Mouse (Mus musculus) hindbrain, embryonic 12.5 days (tissue): ENCODE data around the gene Ccnd3. TPM values are rescaled to one million over a fixed set of nuclear protein-coding genes. Genes with fewer than 3 reads are reported as not detected.
"Not testable (repeated sequence)": the region's sequence is repeated elsewhere in the genome, so short reads cannot be mapped to it uniquely, and the experiment has no call there.

ENCODE experiments used
- ATAC-seq: fragments of 200-750 bp; cut with Nextera tagmentation; 2 replicates; pipeline ENCODE4 v1.8.0; 2017; ENCODE audit warnings: moderate TSS enrichment; ENCODE audit not compliant: low FRiP score
- H3K27ac ChIP-seq: fragments of 300-500 bp; sonication (generic); 2 replicates; pipeline ENCODE4 v1.5.1; 2016; ENCODE audit warnings: mild to moderate bottlenecking
- H3K27me3 ChIP-seq: fragments of 300-500 bp; sonication (generic); 2 replicates; pipeline ENCODE4 v1.6.1; 2016; ENCODE audit warnings: mild to moderate bottlenecking
- H3K36me3 ChIP-seq: fragments of 300-500 bp; sonication (generic); 2 replicates; pipeline ENCODE4 v1.6.1; 2016; ENCODE audit warnings: mild to moderate bottlenecking
- H3K4me1 ChIP-seq: fragments of 300-500 bp; sonication (generic); 2 replicates; pipeline ENCODE4 v1.6.1; 2016
- H3K4me2 ChIP-seq: fragments of 300-500 bp; sonication (generic); replicated peaks from 2 replicates; pipeline ENCODE4 v1.6.1; 2016; ENCODE audit warnings: mild to moderate bottlenecking
- H3K4me3 ChIP-seq: fragments of 300-500 bp; sonication (generic); 2 replicates; pipeline ENCODE4 v1.5.1; 2016; ENCODE audit warnings: mild to moderate bottlenecking
- H3K9ac ChIP-seq: fragments of 300-500 bp; sonication (generic); 2 replicates; pipeline ENCODE4 v1.6.1; 2016; ENCODE audit warnings: mild to moderate bottlenecking, moderate library complexity
- H3K9me3 ChIP-seq: fragments of 300-500 bp; sonication (generic); replicated peaks from 2 replicates; pipeline ENCODE4 v1.6.1; 2016; ENCODE audit warnings: mild to moderate bottlenecking
- WGBS: fragments of 180-500 bp; shearing (Covaris S2); methylation state at CpG from one replicate; pipeline ENCODE4 v1.1.7; 2016; 5-methylcytosine and 5-hydroxymethylcytosine counted together
- polyA plus RNA-seq: library from polyadenylated mRNA; unstranded; fragments of >200 nt; fragmentation: Nextera tagmentation; extraction: Ambion mirVana; gene quantifications from 2 replicates; pipeline ENCODE4 v1.2.1, GENCODE M21; 2016

The Ccnd3 gene
- polyA plus RNA-seq, 1 experiment from 2014 or later, result 177 TPM

DNA sequence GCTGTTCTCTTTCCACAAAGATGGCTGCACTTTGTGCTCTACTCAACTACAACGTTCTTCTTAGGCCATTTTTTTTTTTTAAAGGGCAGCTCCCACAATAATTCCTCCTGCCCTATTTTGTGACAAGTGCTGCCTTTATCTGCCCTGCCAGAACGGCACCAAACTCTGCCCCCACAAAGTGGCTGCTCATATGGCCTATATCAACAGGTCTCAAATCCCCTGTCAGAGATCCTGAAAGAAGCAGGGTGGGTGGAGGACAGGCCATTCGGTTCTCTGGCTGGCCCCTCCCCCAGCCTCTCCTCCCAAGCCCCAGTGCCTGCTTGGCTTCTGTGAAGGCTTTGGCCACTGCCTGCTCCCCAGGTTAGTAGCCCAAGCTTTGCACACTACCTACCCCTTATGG is 19.9 kb upstream of the Ccnd3 start:
- no peak for ATAC-seq
- Histone ChIP-seq H3K27ac (peak overlapping the region; percentile 30), H3K9me3 (no peaks in the 10 kb centered on the region), H3K9ac (no peak overlapping the region), H3K4me1 (peaks cover 14% of the 10 kb centered on the region), H3K4me3 (no peak overlapping the region), H3K36me3 (peaks cover 21% of the 10 kb centered on the region), H3K4me2 (no peak overlapping the region), H3K27me3 (no peaks in the 10 kb centered on the region)
- 14% methylated on average over 3 of the region's 3 CpGs for WGBS

DNA sequence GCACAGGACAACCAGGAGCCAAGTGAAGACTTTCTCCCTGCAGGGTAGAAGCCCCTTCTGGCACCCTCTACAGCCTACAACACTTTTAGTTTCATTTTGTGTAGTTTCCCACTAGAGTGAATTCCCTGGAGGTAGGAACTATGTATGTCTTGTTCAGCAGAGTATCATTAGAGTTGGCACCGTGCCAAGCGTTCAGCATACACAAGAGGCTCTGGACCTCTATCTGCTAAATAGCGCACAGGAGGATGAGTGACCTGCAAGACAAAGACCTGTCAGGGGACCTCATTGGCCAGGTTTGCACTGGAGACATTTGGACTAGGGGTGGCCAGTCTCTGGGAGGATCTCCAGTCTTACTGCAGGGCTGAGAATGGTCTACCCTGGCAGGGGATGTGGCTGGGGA is 19.1 kb upstream of the Ccnd3 start:
- no peak; the same call in 1 of the 2 replicates for ATAC-seq
- WGBS, result 84% methylated on average over 3 of the region's 3 CpGs
- H3K36me3 ChIP-seq, result peaks cover 29% of the 10 kb centered on the region
- no peak overlapping the region for H3K4me3 ChIP-seq
- H3K4me2 ChIP-seq, result no peak overlapping the region
- no peaks in the 10 kb centered on the region for H3K27me3 ChIP-seq
- peaks cover 14% of the 10 kb centered on the region for H3K4me1 ChIP-seq
- no peaks in the 10 kb centered on the region for H3K9me3 ChIP-seq
- peak overlapping the region; percentile 30; the same call in 1 of the 2 replicates for H3K27ac ChIP-seq
- H3K9ac ChIP-seq, result no peak overlapping the region

DNA sequence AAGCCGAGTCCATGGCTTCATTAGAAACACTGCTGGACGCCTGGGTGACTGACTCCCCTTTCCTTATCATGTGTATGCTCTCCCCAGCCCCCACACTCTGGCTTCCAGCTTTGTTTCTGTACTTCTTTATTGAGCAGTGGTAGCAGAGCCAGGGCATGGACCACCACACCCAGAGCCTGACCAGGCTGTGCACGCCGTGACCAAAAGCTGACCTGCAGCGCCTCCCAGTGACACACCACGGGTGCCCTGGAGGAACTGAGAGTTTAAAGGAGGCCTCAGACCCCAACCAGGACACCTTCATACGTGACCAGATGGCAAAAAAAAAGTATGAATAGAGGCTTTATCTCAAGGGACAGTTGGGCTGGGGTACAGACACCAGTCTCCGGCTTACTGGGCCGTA is 14.1 kb upstream of the Ccnd3 start:
- peaks cover 77% of the 10 kb centered on the region for H3K36me3 ChIP-seq

GRCm38 (mm10) chr17:47492731-47493130 is 12.1 kb upstream of the Ccnd3 start:
- no peak overlapping the region for H3K27ac ChIP-seq
- no peaks in the 10 kb centered on the region for H3K27me3 ChIP-seq
- WGBS, result 90% methylated on average over 6 of the region's 6 CpGs
- no peaks in the 10 kb centered on the region for H3K9me3 ChIP-seq
- H3K4me3 ChIP-seq, result no peak overlapping the region
- H3K4me1 ChIP-seq, result no peaks in the 10 kb centered on the region
- H3K36me3 ChIP-seq, result peaks cover 88% of the 10 kb centered on the region
- H3K9ac ChIP-seq, result no peak overlapping the region
- ATAC-seq, result no peak
- H3K4me2 ChIP-seq, result no peak overlapping the region

More for the DNA sequence above, 14.1 kb upstream of the Ccnd3 start:
- Histone ChIP-seq H3K4me3 (no peak overlapping the region), H3K4me1 (no peaks in the 10 kb centered on the region), H3K27ac (no peak overlapping the region), H3K4me2 (no peak overlapping the region), H3K9me3 (no peaks in the 10 kb centered on the region), H3K9ac (no peak overlapping the region), H3K27me3 (no peaks in the 10 kb centered on the region)
- ATAC-seq, result no peak
- WGBS, result 84% methylated on average over 9 of the region's 9 CpGs

- no peak overlapping the region for H3K4me2 ChIP-seq
- no peak overlapping the region for H3K9ac ChIP-seq
- H3K4me1 ChIP-seq, result no peaks in the 10 kb centered on the region
- no peaks in the 10 kb centered on the region for H3K27me3 ChIP-seq
- ATAC-seq, result no peak
- H3K27ac ChIP-seq, result no peak overlapping the region
- H3K36me3 ChIP-seq, result peaks cover 91% of the 10 kb centered on the region
- WGBS, result 88% methylated on average over 6 of the region's 6 CpGs
- no peaks in the 10 kb centered on the region for H3K9me3 ChIP-seq
- H3K4me3 ChIP-seq, result no peak overlapping the region
These were observed 11.2 kb upstream of the Ccnd3 start for GRCm38 (mm10) chr17:47493653-47494052.

- no peak overlapping the region for H3K27ac ChIP-seq
- H3K4me3 ChIP-seq, result no peak overlapping the region
- no peaks in the 10 kb centered on the region for H3K4me1 ChIP-seq
- peaks cover 91% of the 10 kb centered on the region for H3K36me3 ChIP-seq
- H3K27me3 ChIP-seq, result no peaks in the 10 kb centered on the region
- no peak for ATAC-seq
- H3K9ac ChIP-seq, result no peak overlapping the region
- H3K9me3 ChIP-seq, result no peaks in the 10 kb centered on the region
- whole genome bisulfite sequencing, result 90% methylated on average over 11 of the region's 11 CpGs
- H3K4me2 ChIP-seq, result no peak overlapping the region
These were observed 10.7 kb upstream of the Ccnd3 start for GRCm38 (mm10) chr17:47494132-47494531.

DNA sequence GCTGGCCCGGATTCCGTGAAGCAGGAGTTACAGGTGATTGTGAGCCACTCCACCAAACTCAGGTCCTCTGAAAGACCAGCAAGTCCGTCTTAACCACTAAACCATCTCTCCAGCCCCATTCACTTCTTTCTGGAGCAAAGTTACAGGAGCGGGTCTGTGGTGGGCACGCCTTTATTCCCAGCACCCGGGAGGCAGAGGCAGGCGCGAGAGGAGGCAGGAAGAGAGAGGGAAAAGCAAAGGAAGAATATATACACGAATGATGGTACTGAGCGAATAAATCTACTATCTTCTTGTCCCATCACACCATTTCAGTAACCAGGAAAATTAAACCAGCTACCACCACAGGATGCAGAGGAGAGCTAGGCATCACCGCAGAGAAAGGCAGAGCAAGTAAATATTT is 3.3 kb upstream of the Ccnd3 start:
- Histone ChIP-seq H3K36me3 (peaks cover 23% of the 10 kb centered on the region), H3K27ac (no peak overlapping the region), H3K4me3 (peak overlapping the region; percentile 51), H3K27me3 (no peaks in the 10 kb centered on the region), H3K9me3 (no peaks in the 10 kb centered on the region), H3K4me2 (peak overlapping the region; percentile 87), H3K9ac (peak overlapping the region; percentile 63), H3K4me1 (peaks cover 21% of the 10 kb centered on the region)
- 8% methylated on average over 11 of the region's 11 CpGs for WGBS
- ATAC-seq, result no peak

GRCm38 (mm10) chr17:47501946-47502706 is 2.7 kb upstream of the Ccnd3 start, which contains the start of gene Taf8:
Gene Taf8, minus strand, starts transcription at chr17:47502292.
- 2% methylated on average over 36 of the region's 40 CpGs for WGBS

GRCm38 (mm10) chr17:47502707-47503045 is 2.2 kb upstream of the Ccnd3 start:
- not testable (repeated sequence) for H3K9me3 ChIP-seq, H3K27ac ChIP-seq, H3K9ac ChIP-seq, ATAC-seq, H3K27me3 ChIP-seq
- Histone ChIP-seq H3K36me3 (peaks cover 14% of the 10 kb centered on the region), H3K4me1 (peaks cover 21% of the 10 kb centered on the region), H3K4me3 (0 out of 2 replicates have a peak overlapping the region, but pooled peaks have one; percentile 51), H3K4me2 (peak overlapping the region; percentile 54; the same call in 1 of the 2 replicates)
- 82% methylated on average over 6 of the region's 6 CpGs for WGBS

More at GRCm38 (mm10) chr17:47501946-47502706, 2.7 kb upstream of the Ccnd3 start, which contains the start of gene Taf8:
- peak within 1 kb of the TSS; percentile 50 for H3K27ac ChIP-seq
- peaks cover 18% of the 10 kb centered on the region for H3K36me3 ChIP-seq
- peak within 1 kb of the TSS; percentile 87 for H3K4me2 ChIP-seq
- H3K9me3 ChIP-seq, result no peaks in the 10 kb centered on the region
- peak; percentile 96 for ATAC-seq
- peaks cover 21% of the 10 kb centered on the region for H3K4me1 ChIP-seq
- H3K4me3 ChIP-seq, result peak within 1 kb of the TSS; percentile 51
- no peaks in the 10 kb centered on the region for H3K27me3 ChIP-seq
- peak within 1 kb of the TSS; percentile 63 for H3K9ac ChIP-seq

GRCm38 (mm10) chr17:47503689-47504088 is 1.2 kb upstream of the Ccnd3 start:
- H3K4me1 ChIP-seq, result peaks cover 25% of the 10 kb centered on the region
- H3K27me3 ChIP-seq, result no peaks in the 10 kb centered on the region
- H3K9ac ChIP-seq, result no peak overlapping the region
- no peak for ATAC-seq
- H3K36me3 ChIP-seq, result peaks cover 7% of the 10 kb centered on the region
- H3K27ac ChIP-seq, result no peak overlapping the region
- no peak overlapping the region for H3K4me2 ChIP-seq
- no peaks in the 10 kb centered on the region for H3K9me3 ChIP-seq
- no peak overlapping the region for H3K4me3 ChIP-seq

GRCm38 (mm10) chr17:47504228-47504627 is 623 bp upstream of the Ccnd3 start:
- H3K36me3 ChIP-seq, result peaks cover 1% of the 10 kb centered on the region
- H3K9me3 ChIP-seq, result no peaks in the 10 kb centered on the region
- no peaks in the 10 kb centered on the region for H3K27me3 ChIP-seq
- H3K4me1 ChIP-seq, result peaks cover 27% of the 10 kb centered on the region
- 75% methylated on average over 5 of the region's 5 CpGs for WGBS
- no peak overlapping the region for H3K27ac ChIP-seq
- no peak for ATAC-seq
- H3K9ac ChIP-seq, result no peak overlapping the region
- peak overlapping the region; percentile 65 for H3K4me2 ChIP-seq
- H3K4me3 ChIP-seq, result peak overlapping the region; percentile 24; the same call in 1 of the 2 replicates

- H3K9me3 ChIP-seq, result no peaks in the 10 kb centered on the region
- 66% methylated on average over 2 of the region's 2 CpGs for WGBS
- 0 out of 2 replicates have a peak overlapping the region, but pooled peaks have one; percentile 7 for H3K27ac ChIP-seq
- no peak overlapping the region for H3K9ac ChIP-seq
- no peaks in the 10 kb centered on the region for H3K27me3 ChIP-seq
- ATAC-seq, result no peak
- H3K4me2 ChIP-seq, result peak overlapping the region; percentile 65
- H3K4me1 ChIP-seq, result peaks cover 27% of the 10 kb centered on the region
- no peaks in the 10 kb centered on the region for H3K36me3 ChIP-seq
- H3K4me3 ChIP-seq, result 0 out of 2 replicates have a peak overlapping the region, but pooled peaks have one; percentile 24
These were observed 715 bp downstream of the Ccnd3 start for GRCm38 (mm10) chr17:47505566-47505965.

DNA sequence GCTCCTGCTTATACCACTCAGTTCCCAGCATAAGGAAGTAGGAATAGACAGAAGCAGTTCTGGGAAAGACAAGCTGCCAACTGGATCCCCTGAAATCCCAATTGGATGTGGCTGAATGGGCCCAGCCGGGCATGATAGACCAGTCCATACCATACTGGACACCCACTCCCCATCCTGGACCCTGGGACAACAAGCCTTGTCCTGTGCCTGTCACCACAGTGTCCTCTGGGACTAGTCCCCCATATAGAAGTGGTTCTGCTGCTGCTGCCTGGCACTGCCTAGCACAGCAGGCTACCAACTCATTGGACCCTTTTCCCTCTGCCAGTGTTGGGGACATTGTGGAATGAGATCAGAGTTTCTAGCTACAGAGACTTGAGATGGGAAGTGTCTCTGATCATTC is 1.2 kb downstream of the Ccnd3 start:
- H3K9me3 ChIP-seq, result no peaks in the 10 kb centered on the region
- ATAC-seq, result no peak
- H3K27me3 ChIP-seq, result no peaks in the 10 kb centered on the region
- no peak overlapping the region for H3K27ac ChIP-seq
- WGBS, result 100% methylated on average over 1 of the region's 1 CpGs
- peaks cover 23% of the 10 kb centered on the region for H3K4me1 ChIP-seq
- H3K9ac ChIP-seq, result no peak overlapping the region
- no peak overlapping the region for H3K4me3 ChIP-seq
- no peaks in the 10 kb centered on the region for H3K36me3 ChIP-seq
- H3K4me2 ChIP-seq, result no peak overlapping the region
